Mouse (Mus musculus): ENCODE measurements at regions not wholly inside any gene's neighbourhood (a gene's known extent, or its start where the extent isn't known, plus 50 kb on each side); places are given as distances from the start of the nearest gene placed in this dataset.
"Not testable (repeated sequence)": the region's sequence is repeated elsewhere in the genome, so short reads cannot be mapped to it uniquely, and the experiment has no call there.

GRCm38 (mm10) chrX:165667020-165667419 is 339.8 kb upstream of the Glra2 start:
- H3K4me3 ChIP-seq (replicated peaks; ENCODE audit: insufficient read depth, low read depth, low read length): peak overlapping the region; percentile 26
- DNase-seq: peak in 1 of 2 experiments; percentile 2
- H3K4me1 ChIP-seq (ENCODE audit: control insufficient read depth, insufficient read depth, low read length): not testable (repeated sequence)

DNA sequence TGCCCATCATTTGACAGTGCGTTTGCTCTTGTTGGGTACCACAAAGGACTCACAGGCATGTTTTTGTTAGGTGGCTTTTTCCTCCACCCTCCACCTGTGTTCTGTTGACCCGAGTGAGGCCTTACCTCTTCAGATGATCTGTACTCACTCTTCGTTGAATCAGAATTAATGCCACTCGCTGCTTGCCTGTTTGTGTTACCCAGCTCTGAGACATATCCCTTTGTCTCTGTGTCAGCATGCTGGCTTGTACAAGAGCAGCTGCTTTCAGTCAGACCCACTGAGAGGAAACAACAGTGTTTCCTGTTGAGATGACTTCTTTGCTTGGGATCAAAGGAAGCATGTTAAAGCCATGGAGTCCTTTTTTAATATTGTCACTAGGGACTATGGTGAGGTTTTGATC is 304.0 kb upstream of the Glra2 start:
- 18% methylated on average over 4 of the region's 4 CpGs for WGBS
- no peak for TF ChIP-seq CTCF (IDR thresholded peaks at IDR 0.05; ENCODE audit: borderline replicate concordance, insufficient read depth, low read depth, low read length)
- no peak for TF ChIP-seq POLR2A (IDR thresholded peaks at IDR 0.05; ENCODE audit: borderline replicate concordance, insufficient read depth, low read length)
- DNase-seq: no peak
- H3K4me1 ChIP-seq (ENCODE audit: control insufficient read depth, insufficient read depth, low read length): no peaks in the 10 kb centered on the region
- H3K27me3 ChIP-seq (ENCODE audit: control insufficient read depth, insufficient read depth, low read length): no peaks in the 10 kb centered on the region
- no peak overlapping the region for H3K4me3 ChIP-seq (replicated peaks; ENCODE audit: insufficient read depth, low read depth, low read length)
- H3K27ac ChIP-seq (ENCODE audit: insufficient read depth, low read length): no peak overlapping the region

More at GRCm38 (mm10) chrX:165667020-165667419, 339.8 kb upstream of the Glra2 start:
- H3K27me3 ChIP-seq (ENCODE audit: control insufficient read depth, insufficient read depth, low read length); H3K27ac ChIP-seq (ENCODE audit: insufficient read depth, low read length): not testable (repeated sequence)
- 61% methylated on average over 11 of the region's 18 CpGs for WGBS

DNA sequence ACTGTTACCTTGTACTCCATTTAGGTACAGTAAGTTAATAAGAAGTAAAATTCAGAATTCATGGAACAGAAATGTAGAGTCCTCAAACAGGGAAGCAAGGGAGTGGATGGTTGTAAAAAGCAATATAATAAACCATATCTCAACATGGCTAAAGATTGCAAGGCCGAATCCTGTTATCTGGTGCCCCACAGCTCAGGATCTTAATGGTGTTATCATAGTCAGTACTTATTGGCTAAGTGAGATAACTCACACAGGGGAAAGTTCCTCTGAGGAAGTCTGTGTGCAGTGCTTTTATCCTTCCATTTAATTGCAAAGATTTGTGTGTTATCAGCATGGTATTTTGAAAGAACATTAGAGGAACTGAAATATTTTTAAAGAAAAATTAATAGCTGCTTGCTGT is 288.9 kb upstream of the Glra2 start:
- no peaks in the 10 kb centered on the region for H3K4me1 ChIP-seq (ENCODE audit: control insufficient read depth, insufficient read depth, low read length)
- TF ChIP-seq CTCF (IDR thresholded peaks at IDR 0.05; ENCODE audit: borderline replicate concordance, insufficient read depth, low read depth, low read length): no peak
- H3K27me3 ChIP-seq (ENCODE audit: control insufficient read depth, insufficient read depth, low read length): no peaks in the 10 kb centered on the region
- H3K27ac ChIP-seq (ENCODE audit: insufficient read depth, low read length): no peak overlapping the region
- DNase-seq: no peak
- no peak overlapping the region for H3K4me3 ChIP-seq (replicated peaks; ENCODE audit: insufficient read depth, low read depth, low read length)
- 80% methylated on average over 1 of the region's 1 CpGs for WGBS

DNA sequence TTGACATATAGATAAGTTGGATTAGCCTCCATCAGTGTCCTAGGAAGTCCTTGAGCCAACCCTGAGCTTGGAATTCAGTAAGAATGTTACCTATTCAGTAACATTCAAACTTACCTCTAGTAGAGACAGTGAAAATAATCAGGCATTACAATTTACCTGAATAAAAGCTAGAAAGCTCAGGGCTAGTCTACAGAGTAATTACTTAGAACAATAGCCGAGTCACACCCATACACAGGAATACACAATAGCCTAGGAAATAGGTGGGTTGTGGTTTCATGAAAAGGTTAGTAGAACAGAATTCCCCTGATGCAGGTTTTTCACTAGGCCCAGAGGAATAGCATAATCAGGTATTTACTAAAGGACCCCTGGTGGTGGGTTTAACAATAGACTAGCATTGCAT is 273.6 kb upstream of the Glra2 start:
- DNase-seq; H3K27me3 ChIP-seq (ENCODE audit: control insufficient read depth, insufficient read depth, low read length); H3K4me1 ChIP-seq (ENCODE audit: control insufficient read depth, insufficient read depth, low read length); H3K27ac ChIP-seq (ENCODE audit: insufficient read depth, low read length); H3K4me3 ChIP-seq (replicated peaks; ENCODE audit: insufficient read depth, low read depth, low read length): not testable (repeated sequence)
- WGBS: 92% methylated on average over 1 of the region's 1 CpGs

Measured in cerebellum, adult 2 months (tissue).